Mouse (Mus musculus) NIH3T3 (cell line): ENCODE results near the gene Qser1.
"Not testable (repeated sequence)": the region's sequence is repeated elsewhere in the genome, so short reads cannot be mapped to it uniquely, and the experiment has no call there.

Source experiments
- DNase-seq: peaks from one replicate; pipeline ENCODE4 v3.0.0-alpha.2; 2012; ENCODE audit warnings: low read depth

The Qser1 gene

GRCm38 (mm10) chr2:104816371-104816827 is at the start of gene Qser1:
Gene Qser1, minus strand, starts transcription at chr2:104816760.
- no peak for DNase-seq

- peak; percentile 22 for DNase-seq
Observed at GRCm38 (mm10) chr2:104864176-104864860, 47.8 kb upstream of the Qser1 start.

- no peak for DNase-seq
Observed at GRCm38 (mm10) chr2:104860426-104860825, 43.9 kb upstream of the Qser1 start.

- DNase-seq = no peak
Observed at GRCm38 (mm10) chr2:104859060-104859459, 42.5 kb upstream of the Qser1 start.

- DNase-seq = not testable (repeated sequence)
Observed at GRCm38 (mm10) chr2:104858083-104858482, 41.5 kb upstream of the Qser1 start.

- DNase-seq = no peak
Observed at GRCm38 (mm10) chr2:104856218-104856617, 39.7 kb upstream of the Qser1 start.

- peak; percentile 44 for DNase-seq
Observed at GRCm38 (mm10) chr2:104855732-104856131, 39.2 kb upstream of the Qser1 start.

- DNase-seq = peak; percentile 34
Observed at GRCm38 (mm10) chr2:104854836-104855235, 38.3 kb upstream of the Qser1 start.

- no peak for DNase-seq
Observed at GRCm38 (mm10) chr2:104852546-104852945, 36.0 kb upstream of the Qser1 start.

GRCm38 (mm10) chr2:104851686-104852085 is 35.1 kb upstream of the Qser1 start:
- peak; percentile 69 for DNase-seq

GRCm38 (mm10) chr2:104849991-104850359 is 33.4 kb upstream of the Qser1 start:
- no peak for DNase-seq

- no peak for DNase-seq
Observed at GRCm38 (mm10) chr2:104849276-104849990, 32.9 kb upstream of the Qser1 start, which contains the start of gene Prrg4. Gene Prrg4, minus strand, starts transcription at chr2:104849876.

GRCm38 (mm10) chr2:104848235-104849161 is 31.9 kb upstream of the Qser1 start:
- no peak for DNase-seq

GRCm38 (mm10) chr2:104847645-104848044 is 31.1 kb upstream of the Qser1 start:
- peak; percentile 57 for DNase-seq

GRCm38 (mm10) chr2:104846638-104847414 is 30.3 kb upstream of the Qser1 start:
- no peak for DNase-seq

GRCm38 (mm10) chr2:104842559-104842958 is 26.0 kb upstream of the Qser1 start:
- no peak for DNase-seq

GRCm38 (mm10) chr2:104841736-104842135 is 25.2 kb upstream of the Qser1 start:
- no peak for DNase-seq

GRCm38 (mm10) chr2:104840974-104841373 is 24.4 kb upstream of the Qser1 start:
- DNase-seq = no peak

- no peak for DNase-seq
Observed at GRCm38 (mm10) chr2:104832486-104832885, 15.9 kb upstream of the Qser1 start.

GRCm38 (mm10) chr2:104826191-104826590 is 9.6 kb upstream of the Qser1 start:
- no peak for DNase-seq

GRCm38 (mm10) chr2:104818763-104819162 is 2.2 kb upstream of the Qser1 start:
- DNase-seq = not testable (repeated sequence)
